Mouse (Mus musculus): ENCODE data around the gene Carmil2. TPM values are rescaled to one million over a fixed set of nuclear protein-coding genes. Genes with fewer than 3 reads are reported as not detected.

The Carmil2 gene
- total and polyA plus RNA-seq, 3 experiments = 2.0 to 33.2 (median 7.6) TPM

DNA sequence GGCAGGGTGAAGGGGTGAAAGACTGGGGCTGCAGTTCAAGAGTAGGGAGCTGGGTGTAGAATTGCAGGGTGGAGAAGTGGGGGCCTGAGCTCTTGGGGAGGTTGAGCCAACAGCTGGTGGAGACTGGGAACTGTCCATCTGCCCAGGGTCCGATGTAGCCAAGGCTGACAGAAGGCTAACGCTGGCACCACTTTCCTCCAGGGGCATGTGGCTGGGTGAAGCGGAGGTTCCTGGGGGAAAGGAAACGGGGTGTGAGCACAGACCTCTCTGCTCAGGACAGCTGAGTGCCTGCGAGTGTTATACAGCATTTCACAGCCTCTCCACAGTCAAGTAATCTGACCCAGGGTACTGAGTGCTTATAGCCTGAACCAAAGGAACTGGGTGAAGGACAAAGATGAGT, 12.7 kb downstream of the Carmil2 start:
- H3K9ac ChIP-seq (ENCODE audit: insufficient read depth, low read depth) = no peak overlapping the region
- no peaks in the 10 kb centered on the region for H3K27me3 ChIP-seq (replicated peaks)
- no peak overlapping the region for H3K4me3 ChIP-seq (replicated peaks in 1 of 3; ENCODE audit: low read depth in 2 of 3, low read length in 2 of 3, poor library complexity in 1 of 3)
- no peak overlapping the region for H3K27ac ChIP-seq (ENCODE audit: insufficient read depth, low read depth)
- DNase-seq (ENCODE audit: extremely low read depth) = no peak
- no peaks in the 10 kb centered on the region for H3K9me3 ChIP-seq (replicated peaks; ENCODE audit: low read length)
- H3K79me2 ChIP-seq (replicated peaks; ENCODE audit: control insufficient read depth, extremely low read depth, insufficient read depth, poor library complexity, severe bottlenecking) = no peaks in the 10 kb centered on the region
- no peak overlapping the region for H3K4me2 ChIP-seq (ENCODE audit: insufficient read depth, low read depth, poor library complexity, severe bottlenecking)
- dilution Hi-C loops (cut with MboI; ENCODE audit: extremely low pct_ligation_motif_present, extremely low pct_unique_long_range_greater_than_20kb, low sequenced_read_pairs) (no loop called here), in situ Hi-C loops (cut with MboI; ENCODE audit: low pct_ligation_motif_present, low pct_unique_long_range_greater_than_20kb, low sequenced_read_pairs) (no loop called here)
- TF ChIP-seq USF1 (IDR thresholded peaks at IDR 0.05; ENCODE audit: low read depth, low read length) (no peak), RAD21 (IDR thresholded peaks at IDR 0.05; ENCODE audit: low read depth, low read length) (no peak), POLR2AphosphoS2 (IDR thresholded peaks at IDR 0.05; ENCODE audit: low read depth, low read length) (no peak), ETS1 (conservative IDR thresholded peaks at IDR 0.05; ENCODE audit: low read depth, low read length) (no peak), KAT2A (IDR thresholded peaks at IDR 0.05; ENCODE audit: insufficient replicate concordance, low read length) (no peak), E2F4 (IDR thresholded peaks at IDR 0.05; ENCODE audit: insufficient replicate concordance, low read depth, low read length) (no peak), UBTF (IDR thresholded peaks at IDR 0.05; ENCODE audit: low read depth, low read length) (no peak), GABPA (IDR thresholded peaks at IDR 0.05; ENCODE audit: insufficient replicate concordance, low read depth, low read length) (no peak), ZNF384 (IDR thresholded peaks at IDR 0.05; ENCODE audit: low read depth, low read length) (no peak), MAX (IDR thresholded peaks at IDR 0.05; ENCODE audit: low read length) (no peak), ZKSCAN1 (IDR thresholded peaks at IDR 0.05; ENCODE audit: borderline replicate concordance, low read depth, low read length) (no peak), NELFE (IDR thresholded peaks at IDR 0.05; ENCODE audit: low read depth, low read length) (no peak), CTCF (conservative IDR thresholded peaks at IDR 0.05 in 1 of 2, IDR thresholded peaks at IDR 0.05 in 1 of 2; ENCODE audit: low read depth in 2 of 2, low read length in 2 of 2) (no peak), USF2 (conservative IDR thresholded peaks at IDR 0.05; ENCODE audit: low read depth, low read length) (no peak)
- peaks cover 6 to 23% of the 10 kb centered on the region in 2 experiments; a peak in 3 of 4 replicates for H3K4me1 ChIP-seq (ENCODE audit: control insufficient read depth in 1 of 2, insufficient read depth in 2 of 2)
- peaks cover 64 to 80% of the 10 kb centered on the region in 2 experiments for H3K36me3 ChIP-seq (replicated peaks in 1 of 2; ENCODE audit: control insufficient read depth in 1 of 2, insufficient read depth in 1 of 2, low read length in 1 of 2)

DNA sequence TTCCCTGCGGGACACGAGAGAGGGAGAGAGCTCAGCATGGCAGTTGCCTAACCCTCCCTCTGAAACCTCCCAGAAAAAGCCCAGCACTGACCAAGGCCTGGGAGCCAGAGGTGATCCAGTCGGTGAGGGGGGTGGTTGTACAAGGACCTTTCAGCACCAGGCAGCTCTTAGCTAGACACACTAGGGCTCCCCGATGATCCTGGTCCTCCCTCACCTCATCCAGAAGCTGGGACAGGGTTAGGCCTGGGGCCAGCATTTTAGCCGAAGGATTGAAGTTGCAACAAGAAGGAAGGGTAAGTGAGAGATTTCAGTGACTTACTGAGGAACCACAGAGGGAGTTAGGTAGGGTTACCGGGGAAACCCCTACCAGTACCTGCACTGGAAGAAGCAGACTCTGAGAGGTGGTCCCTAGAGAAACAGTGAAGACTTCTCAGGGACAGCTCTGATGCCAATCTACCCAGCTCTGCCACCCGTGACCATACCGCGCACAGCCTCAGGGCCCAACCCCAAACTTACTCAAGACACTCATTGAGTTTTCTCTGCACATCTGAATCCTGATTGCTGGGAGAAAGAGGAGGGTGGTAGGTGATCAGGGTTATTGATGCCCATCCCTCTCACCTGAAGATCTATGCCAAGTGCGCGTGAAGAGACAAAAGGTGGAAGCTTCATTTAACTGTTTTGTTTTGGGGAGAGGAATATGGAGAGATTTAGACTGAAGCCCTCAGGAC, 13.6 kb downstream of the Carmil2 start:
- H3K27me3 ChIP-seq (replicated peaks) = no peaks in the 10 kb centered on the region
- dilution Hi-C loops (cut with MboI; ENCODE audit: extremely low pct_ligation_motif_present, extremely low pct_unique_long_range_greater_than_20kb, low sequenced_read_pairs) (no loop called here), in situ Hi-C loops (cut with MboI; ENCODE audit: low pct_ligation_motif_present, low pct_unique_long_range_greater_than_20kb, low sequenced_read_pairs) (loop anchor here (5.0 to 25.0 kb wide), 2 partner anchors 102 to 338 kb away; no protein-coding TSS in a partner anchor)
- H3K79me2 ChIP-seq (replicated peaks; ENCODE audit: control insufficient read depth, extremely low read depth, insufficient read depth, poor library complexity, severe bottlenecking) = no peaks in the 10 kb centered on the region
- no peak overlapping the region for H3K27ac ChIP-seq (ENCODE audit: insufficient read depth, low read depth)
- no peak for TF ChIP-seq SIN3A (IDR thresholded peaks at IDR 0.05; ENCODE audit: low read length)
- TF ChIP-seq POLR2A (IDR thresholded peaks at IDR 0.05; ENCODE audit: low read depth, low read length) = no peak
- TF ChIP-seq USF2 (conservative IDR thresholded peaks at IDR 0.05; ENCODE audit: low read depth, low read length) = no peak
- TF ChIP-seq PAX5 (IDR thresholded peaks at IDR 0.05; ENCODE audit: low read length) = no peak
- no peak for TF ChIP-seq SMC3 (IDR thresholded peaks at IDR 0.05; ENCODE audit: low read depth, low read length)
- TF ChIP-seq HCFC1 (IDR thresholded peaks at IDR 0.05; ENCODE audit: low read depth, low read length) = no peak
- TF ChIP-seq E2F4 (IDR thresholded peaks at IDR 0.05; ENCODE audit: insufficient replicate concordance, low read depth, low read length) = no peak
- TF ChIP-seq MYC (IDR thresholded peaks at IDR 0.05; ENCODE audit: low read depth, low read length) = no peak
- TF ChIP-seq CHD1 (IDR thresholded peaks at IDR 0.05; ENCODE audit: low read depth, low read length) = no peak
- peak overlapping the region; percentile 77 to 90 (median 85) for H3K4me3 ChIP-seq (replicated peaks in 1 of 3; ENCODE audit: low read depth in 2 of 3, low read length in 2 of 3, poor library complexity in 1 of 3)
- peaks cover 64 to 80% of the 10 kb centered on the region in 2 experiments for H3K36me3 ChIP-seq (replicated peaks in 1 of 2; ENCODE audit: control insufficient read depth in 1 of 2, insufficient read depth in 1 of 2, low read length in 1 of 2)
- no peak for DNase-seq (ENCODE audit: extremely low read depth)
- H3K9me3 ChIP-seq (replicated peaks; ENCODE audit: low read length) = no peaks in the 10 kb centered on the region
- peak overlapping the region; percentile 85 for H3K4me2 ChIP-seq (ENCODE audit: insufficient read depth, low read depth, poor library complexity, severe bottlenecking)
- peak overlapping the region; percentile 97; the same call in 1 of the 2 replicates for H3K9ac ChIP-seq (ENCODE audit: insufficient read depth, low read depth)
- H3K4me1 ChIP-seq (ENCODE audit: control insufficient read depth in 1 of 2, insufficient read depth in 2 of 2) = peaks cover 6 to 23% of the 10 kb centered on the region in 2 experiments; a peak in 3 of 4 replicates
